Mouse (Mus musculus): ENCODE measurements around the gene Uba2.
"Not testable (repeated sequence)": the region's sequence is repeated elsewhere in the genome, so short reads cannot be mapped to it uniquely, and the experiment has no call there.

Gene Uba2

DNA sequence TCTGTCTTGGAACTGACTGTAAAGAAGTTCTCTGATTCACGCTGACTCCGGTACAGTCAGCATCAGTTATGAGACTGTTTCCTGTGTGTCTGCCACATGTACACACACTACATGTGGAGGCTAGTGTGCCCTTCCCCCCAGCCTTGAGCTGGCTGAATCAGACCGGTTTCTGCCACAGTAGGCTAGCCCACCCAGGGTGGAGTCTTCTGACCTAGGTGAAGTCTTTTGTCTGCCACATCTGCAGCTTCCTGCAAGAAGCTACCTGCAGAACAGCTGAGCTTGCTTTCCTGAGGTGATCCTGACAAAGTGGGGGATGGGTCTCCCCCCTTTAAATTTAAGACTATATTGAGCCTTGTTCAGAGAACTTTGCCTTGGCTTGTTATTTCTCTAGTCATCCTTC, at the start of gene Uba2:
Gene Uba2 (minus strand): TSS at position 146 of the 400 bp plus-strand sequence.
- DNase-seq (ENCODE audit: low spot score in 2 of 2) = no peak

DNA sequence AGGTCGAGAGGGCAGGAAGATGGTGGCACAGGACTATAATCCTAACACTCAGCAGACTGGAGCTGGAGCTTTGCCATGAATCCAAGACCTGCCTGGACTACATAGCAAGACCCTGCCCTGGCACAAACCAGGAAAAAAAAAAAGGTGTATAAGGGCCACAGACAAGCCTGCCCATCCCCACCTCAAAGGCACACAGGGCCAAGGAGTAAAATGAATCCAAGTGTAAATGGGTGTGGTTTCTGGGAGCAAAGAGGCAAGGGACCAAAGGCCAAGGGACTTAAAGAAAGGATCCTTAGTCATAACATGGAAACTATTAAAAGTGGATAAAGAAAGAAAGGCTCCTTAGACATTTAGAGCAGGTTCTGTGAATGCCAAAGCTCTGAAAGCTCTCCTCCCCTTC, 49.1 kb upstream of the Uba2 start:
- no peak for DNase-seq (ENCODE audit: low spot score in 2 of 2)

DNA sequence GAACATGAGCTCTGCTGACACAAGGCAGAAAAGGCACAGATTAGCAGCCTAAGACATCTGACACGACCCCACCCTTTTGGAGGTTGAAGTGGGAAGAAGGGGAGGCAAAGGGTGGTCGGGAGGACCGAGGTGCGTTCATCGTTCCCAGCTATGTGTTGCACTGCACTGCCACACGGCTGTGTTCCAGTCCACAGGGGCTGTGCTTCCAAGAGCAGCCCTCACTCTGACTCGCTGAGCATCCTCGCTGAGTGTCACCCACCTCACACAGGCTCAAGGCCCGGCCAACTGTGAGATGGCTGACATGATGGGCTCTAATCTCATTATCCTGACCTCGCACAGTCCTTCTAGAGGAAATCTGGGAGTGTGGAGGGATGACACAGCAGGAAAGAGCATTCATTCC, 47.1 kb upstream of the Uba2 start:
- no peak for DNase-seq (ENCODE audit: low spot score in 2 of 2)

DNA sequence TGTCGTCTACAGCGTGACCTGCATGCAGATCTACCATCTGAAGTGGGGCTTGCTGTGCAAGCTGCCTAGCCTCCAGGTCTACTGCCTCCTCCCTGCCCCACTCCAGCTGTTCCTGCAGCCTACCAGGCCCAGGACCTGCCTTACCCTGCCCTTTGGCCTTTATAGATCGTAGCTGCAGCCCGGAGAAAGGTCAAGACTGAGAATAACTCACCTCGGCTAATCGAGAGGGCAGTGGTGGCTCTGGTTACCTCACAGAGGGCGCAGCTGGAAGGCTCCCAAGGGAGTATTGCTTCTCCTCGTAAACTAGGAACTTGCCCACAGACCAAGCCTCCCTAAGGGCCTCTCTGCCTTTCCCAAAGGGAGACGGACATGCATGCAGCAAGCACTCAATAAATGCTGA, 46.1 kb upstream of the Uba2 start:
- DNase-seq (ENCODE audit: low spot score in 2 of 2) = no peak

DNA sequence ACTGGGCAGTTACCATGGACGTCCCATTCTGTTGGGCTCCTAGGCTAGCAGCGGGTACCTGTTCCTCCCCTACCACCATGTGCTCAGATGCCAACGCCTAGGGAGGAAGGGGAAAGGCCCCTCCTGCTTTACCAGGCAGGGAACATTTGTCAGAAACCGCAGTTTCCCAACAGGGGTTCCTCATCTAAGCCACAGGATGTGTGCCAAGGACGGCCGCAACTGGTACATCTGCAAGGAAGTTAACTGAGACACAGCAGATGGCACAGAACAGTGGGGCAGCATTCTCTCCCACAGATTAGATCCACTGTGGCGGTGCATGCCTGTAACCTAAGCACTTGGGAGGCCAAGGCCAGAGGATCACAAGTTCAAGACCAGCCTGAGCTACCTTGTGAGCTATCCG, 45.2 kb upstream of the Uba2 start:
- no peak for DNase-seq (ENCODE audit: low spot score in 2 of 2)

DNA sequence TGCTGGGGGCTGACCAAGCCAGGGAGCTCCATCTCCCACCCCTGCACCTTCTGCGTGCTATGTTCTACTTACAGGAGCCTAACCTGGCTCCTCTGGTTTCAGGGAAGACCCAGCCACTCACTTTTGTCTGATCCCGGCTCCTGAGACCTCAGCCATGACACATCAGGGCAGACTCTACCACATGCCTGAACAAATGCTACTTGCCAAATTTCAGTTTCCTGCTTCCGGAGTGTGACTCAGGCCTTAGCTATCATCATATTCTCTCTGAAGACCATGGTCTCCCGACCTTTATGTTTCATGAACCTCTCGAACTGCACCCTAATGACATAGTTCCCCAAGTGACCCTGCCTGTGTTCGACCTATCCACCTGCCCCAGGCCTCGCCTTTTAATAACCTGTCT, 43.9 kb upstream of the Uba2 start:
- no peak for DNase-seq (ENCODE audit: low spot score in 2 of 2)

DNA sequence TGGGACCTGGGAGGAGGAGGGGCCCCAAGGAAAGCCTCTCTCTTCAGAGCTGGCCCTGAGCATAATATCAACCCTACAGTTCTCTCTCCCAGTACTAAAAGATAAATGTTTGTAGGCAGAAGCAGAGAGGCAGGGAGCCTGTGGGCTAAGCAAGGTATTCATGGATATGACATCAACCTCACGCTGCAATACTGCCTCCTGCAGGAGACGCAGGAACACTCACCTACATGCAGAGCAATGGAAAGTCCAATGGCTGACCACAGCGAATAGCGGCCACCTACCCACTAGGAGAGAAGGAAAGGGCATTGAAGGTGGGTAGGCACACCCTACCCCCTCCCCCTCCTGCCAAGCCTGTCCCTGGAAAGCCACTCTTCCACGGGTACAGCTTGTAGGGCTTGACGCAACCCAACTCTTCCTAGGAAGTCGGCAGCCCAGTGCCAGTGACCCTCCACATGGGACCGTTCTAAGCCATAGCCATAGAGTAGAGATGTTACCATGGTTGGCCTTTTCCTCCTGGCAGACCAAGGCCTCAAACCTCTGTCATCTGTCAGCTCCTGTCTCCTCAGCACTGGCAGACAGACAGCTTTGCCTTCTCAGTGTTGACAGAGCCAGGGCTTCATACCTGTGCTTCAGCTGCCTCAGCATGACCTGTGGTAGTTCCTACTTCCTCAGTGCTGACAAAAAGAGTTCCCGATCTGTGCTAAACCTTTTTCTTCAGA, 38.8 kb upstream of the Uba2 start:
- no peak for DNase-seq (ENCODE audit: low spot score in 2 of 2)

DNA sequence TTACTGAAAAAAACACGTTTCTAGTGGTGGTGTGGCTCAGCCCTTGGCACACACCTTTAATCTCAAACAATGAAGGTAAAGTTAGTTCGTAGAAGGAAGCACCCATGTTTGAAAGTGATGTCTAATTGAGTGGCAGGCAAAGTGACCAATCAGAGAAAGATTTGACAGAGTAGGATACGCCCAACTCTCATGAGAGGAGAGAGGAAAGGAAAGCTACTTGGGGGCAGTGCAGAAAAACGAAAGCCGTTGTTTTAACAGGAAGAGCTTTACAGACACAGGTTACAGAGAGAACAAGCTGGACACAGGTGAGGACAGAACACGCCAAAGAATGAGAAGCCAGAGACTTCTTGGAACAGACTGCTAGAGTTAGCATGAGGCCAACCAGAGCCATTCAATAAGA, 36.9 kb upstream of the Uba2 start:
- DNase-seq (ENCODE audit: low spot score in 2 of 2) = no peak

DNA sequence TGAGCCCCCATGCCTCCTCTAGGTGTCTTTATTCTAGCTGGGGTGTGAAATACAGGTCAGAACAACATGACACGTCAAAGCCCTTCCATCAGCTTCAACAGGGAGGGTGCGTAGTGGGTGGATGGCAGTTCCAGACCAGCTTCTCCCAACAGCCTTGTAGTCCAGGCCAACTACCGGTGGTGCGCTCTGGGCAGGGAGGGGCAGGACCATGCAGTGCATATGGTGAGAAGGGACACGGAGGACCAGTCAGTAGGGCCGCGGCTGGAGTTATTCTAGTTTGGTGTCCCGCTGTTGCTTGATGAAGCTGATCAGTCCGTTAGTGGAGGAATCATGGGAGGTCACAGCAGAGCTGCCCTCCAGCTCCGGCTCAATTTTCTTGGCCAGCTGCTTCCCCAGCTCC, 32.7 kb upstream of the Uba2 start:
- DNase-seq (ENCODE audit: low spot score in 2 of 2) = not testable (repeated sequence)

DNA sequence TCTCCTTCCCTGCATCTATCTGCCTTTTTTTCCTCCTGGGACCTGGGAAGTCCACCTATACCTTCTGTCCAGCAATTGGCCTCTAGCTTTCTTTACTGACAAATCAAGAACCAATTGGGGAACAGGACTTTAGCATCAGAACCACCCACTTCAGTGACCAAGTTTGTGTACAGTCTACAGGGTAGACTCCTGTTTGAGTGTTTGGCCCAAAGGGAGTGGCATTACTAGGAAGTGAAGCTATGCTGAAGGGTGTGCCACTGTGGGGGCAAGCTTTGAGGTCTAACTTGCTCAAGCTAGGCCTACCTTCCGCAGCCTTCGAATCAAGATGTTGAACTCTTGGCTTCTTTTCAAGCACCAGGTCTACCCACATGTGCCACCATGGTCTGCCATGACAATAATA, 31.4 kb upstream of the Uba2 start:
- DNase-seq (ENCODE audit: low spot score in 2 of 2) = no peak

DNA sequence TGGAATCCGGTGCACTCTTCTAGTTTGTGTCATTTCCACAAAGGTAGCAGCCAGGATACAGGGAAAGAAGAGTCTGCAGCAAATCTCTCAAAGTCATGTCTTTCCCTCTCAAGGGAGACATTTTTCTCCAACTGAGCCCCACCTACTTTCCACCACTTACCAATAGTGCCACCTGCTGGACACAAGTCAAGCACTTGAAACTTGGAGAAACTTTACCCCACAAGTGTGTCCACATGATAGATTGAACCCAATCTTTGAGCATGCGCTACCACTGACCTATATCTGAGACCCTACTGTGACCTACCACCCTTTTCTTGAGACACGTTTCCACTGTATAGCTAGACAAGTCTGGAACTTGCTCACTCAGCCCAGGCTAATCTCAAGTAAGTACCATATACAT, 28.9 kb upstream of the Uba2 start:
- DNase-seq (ENCODE audit: low spot score in 2 of 2) = peak in 1 of 2 experiments; percentile 43

DNA sequence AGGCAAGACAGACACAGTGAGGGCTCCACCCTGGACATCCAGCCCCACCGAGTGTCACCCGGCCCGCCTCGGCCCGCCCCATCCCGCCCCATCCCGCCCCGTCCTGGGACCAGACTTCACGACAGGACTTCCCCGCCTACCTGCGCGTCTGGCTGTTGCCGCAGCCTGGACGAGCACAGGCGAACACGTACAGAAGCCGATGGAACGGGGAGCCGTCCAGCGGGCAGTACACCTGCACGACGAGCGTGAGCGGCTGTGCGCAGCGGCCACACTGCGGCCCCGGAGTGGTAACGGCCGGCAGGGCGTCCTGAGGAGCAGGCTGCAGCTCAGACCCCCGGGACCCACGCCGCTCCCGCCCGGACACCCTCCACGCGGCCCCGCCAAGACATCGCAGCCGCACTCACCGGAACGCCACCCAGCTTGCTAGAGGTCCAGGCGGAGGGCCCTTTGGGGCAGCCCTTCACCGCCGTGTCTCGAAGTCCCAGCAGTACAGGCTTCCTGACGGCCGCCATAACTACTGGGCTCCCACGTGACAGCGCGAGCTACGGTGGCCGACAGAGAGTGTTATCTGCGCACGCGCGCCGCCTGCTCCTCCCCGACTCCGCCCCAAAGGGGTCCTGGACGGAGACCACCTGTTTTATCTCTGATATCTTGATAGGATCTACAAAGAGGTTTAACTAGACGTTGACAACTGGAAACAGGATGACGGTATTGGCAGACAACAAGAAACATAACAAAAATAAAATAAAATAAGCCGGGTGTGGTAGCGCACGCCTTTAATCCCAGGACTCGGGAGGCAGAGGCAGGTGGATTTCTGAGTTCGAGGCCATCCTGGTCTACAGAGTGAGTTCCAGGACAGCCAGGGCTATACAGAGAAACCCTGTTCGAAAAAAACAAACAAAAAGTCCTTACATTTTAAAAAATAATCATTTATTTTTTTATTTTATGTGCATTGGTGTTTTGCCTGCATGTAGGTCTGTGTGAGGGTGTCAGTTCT, 27.0 kb upstream of the Uba2 start, which contains the start of gene Pdcd2l:
Gene Pdcd2l (minus strand): TSS at position 530 of the 997 bp plus-strand sequence.
- peak; percentile 83 to 90 for DNase-seq (ENCODE audit: low spot score in 2 of 2)

DNA sequence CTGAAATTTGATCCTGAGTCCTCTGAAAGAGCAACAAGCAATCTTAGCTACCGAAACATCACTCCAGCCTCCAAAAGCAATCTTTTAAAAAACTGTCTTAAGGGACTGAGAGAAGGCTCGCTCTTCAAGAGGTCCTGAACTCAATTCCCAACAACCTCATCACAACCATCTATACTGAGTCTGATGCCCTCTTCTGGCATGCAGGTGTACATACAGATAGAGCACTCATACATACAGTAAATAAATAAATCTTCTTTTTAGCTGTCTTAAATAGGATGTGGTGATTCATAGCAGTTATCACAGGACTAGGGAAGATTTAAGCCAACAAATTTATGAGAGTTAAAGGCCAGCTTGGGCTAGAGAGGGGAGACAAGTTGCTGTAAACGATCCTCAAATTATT, 26.2 kb upstream of the Uba2 start:
- no peak for DNase-seq (ENCODE audit: low spot score in 2 of 2)

DNA sequence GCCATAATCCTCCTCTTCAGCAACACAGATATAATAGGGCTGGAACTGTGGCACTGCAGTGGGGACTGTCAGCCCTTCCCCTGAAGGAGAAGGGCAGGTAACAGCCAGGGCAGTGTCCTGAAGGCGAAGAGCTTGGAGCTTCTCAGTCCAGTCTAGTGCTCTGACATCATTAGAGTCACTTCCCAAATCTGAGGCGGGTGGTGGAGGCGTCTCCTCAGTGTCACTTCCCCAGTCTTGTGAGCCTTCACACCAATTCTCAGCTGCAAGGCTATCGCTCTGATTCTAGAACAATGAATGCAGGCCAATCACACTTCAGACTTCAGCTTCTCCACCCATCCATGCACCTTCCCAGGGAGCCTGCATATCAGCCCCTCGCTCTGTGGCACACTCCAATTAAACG, 23.4 kb upstream of the Uba2 start:
- DNase-seq (ENCODE audit: low spot score in 2 of 2) = no peak

DNA sequence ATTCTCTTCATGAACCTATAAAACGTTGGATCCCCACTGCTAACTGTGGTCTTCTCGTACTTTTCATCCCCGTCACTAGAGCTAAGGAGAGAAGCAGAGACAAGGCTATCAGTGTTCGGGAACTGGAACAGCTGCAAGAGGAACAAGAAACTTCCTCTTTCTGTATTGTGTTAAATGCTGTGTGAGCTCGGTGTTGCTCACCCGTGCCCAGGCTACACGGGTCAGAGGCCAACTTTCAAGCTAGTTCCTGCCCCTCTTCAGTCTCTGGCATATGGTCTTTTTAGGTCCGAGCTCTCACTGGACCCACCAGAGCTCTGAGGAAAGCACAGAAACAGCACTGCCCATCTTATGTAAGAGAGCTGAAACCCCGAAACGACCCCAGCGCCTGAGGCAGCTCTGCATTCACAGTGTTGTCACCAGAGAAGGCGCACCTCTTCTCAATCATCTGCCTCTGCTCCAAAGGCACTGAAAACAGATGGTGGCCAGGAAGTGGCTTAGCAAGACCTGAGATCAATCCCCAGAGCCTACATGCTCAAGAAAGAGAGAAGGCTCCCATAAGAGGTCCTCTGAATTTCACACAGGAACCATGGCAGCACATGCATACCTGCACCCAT, 20.1 kb upstream of the Uba2 start:
- DNase-seq (ENCODE audit: low spot score in 2 of 2) = peak in 1 of 2 experiments; percentile 18

DNA sequence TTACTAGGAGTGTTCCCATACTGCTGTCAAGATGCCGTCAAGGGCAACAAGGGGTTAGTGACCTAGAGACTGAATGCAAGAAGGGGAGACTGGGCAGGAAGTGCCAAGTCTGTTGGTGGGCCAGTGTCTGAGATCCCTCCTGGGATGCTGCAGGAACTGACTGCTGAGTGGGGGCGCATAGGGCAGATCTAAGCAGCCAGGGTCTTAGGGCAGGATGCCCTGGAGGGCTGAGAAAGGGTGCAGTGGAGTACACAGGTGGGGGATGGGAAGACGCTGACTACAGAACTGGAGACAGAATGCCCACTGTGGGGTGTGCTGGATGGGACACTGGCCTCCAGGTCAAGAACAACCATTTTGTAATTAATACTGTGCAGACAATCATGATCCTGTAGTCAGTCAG, 14.4 kb upstream of the Uba2 start:
- no peak for DNase-seq (ENCODE audit: low spot score in 2 of 2)

DNA sequence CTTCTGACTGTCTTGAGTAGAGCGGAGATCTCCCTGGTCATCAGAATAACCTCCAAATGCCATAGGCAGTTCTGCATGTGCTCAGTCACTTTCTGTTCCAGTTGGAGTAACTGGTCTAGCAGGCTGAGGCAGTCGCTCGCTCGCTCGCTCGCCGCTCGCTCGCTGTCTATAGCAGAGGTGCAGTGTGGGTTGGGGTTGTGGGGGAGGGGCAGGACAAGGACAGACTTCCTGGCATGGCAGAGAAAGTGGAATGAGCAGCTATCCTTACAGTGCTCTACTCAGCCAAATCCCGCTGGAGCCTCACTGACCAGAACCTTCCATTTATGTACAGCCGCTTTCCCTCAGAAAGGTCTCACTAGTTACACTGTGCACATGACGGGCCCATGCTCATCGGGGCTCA, 14.0 kb upstream of the Uba2 start:
- DNase-seq (ENCODE audit: low spot score in 2 of 2) = no peak

DNA sequence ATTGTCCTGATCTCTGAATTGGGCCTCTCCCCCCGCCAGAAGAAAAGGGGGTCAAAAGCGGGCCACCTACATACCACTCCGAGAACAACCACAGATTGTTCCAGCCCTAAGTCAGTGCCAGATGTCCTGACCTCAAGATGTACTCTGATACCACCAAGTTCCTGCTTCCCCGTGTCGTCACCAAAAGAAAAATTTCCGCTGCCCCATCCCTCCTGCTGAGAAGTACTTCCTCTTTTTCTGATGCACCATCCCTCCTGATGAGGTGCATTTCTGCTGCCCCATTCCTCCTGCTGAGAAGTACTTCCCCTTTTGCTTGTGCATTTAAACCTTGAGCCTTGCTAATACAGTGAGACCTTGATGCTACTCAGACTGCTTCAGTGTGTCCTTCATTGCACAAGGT, 6.8 kb upstream of the Uba2 start:
- DNase-seq (ENCODE audit: low spot score in 2 of 2) = not testable (repeated sequence)

DNA sequence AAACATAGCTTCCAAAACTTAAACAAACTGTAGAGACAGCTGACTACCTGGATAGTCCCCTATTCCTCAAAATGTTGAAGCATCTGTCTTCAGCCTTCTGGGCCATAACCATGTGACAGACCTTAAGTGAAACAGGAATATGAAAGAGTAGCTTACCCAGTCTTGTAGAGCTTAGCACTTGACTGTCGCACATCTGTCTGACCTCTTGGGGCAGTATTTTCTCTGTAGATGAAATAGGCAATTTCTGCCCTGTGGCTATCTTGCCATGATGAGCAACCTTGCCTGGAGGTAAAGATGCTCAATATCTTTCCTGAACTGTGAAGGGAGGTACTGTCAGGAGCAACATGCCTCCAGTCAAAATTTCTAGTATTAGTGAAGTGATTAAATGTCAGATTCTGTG, 2.9 kb upstream of the Uba2 start:
- no peak for DNase-seq (ENCODE audit: low spot score in 2 of 2)

DNA sequence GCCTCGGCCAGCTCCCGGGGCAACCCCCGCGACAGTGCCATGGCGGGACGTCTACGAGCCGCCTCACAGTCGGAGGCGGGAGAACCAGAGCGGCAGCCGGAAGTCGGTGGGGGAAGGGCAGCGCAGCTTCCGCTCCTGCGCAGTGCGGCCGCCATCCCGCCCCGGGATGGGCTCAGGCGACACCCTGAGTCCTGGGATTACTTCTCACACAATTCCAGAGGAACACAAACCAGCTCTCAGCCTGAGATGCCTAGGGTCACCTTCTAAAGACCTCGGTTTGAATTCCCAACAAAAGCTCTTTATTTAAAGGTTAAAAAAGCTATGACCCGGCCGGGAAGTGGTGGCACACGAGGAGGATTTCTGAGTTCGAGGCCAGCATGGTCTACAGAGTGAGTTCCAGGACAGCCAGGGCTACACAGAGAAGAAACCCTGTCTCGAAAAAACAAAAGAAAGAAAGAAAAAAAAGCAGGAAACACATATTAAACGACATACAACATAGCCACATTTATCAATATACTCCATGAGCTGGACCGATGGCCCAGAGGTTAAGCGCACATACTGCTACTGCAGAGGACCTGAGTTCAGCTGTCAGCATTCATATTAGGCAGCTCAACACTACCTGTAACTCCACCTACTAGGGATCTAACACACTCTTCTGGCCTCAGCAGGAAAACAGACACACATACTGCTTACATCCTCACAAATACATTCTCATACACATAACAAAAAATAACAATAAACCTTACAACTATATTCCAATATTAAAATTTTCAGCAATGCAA, 738 bp downstream of the Uba2 start:
- peak; percentile 82 to 87 for DNase-seq (ENCODE audit: low spot score in 2 of 2)

DNA sequence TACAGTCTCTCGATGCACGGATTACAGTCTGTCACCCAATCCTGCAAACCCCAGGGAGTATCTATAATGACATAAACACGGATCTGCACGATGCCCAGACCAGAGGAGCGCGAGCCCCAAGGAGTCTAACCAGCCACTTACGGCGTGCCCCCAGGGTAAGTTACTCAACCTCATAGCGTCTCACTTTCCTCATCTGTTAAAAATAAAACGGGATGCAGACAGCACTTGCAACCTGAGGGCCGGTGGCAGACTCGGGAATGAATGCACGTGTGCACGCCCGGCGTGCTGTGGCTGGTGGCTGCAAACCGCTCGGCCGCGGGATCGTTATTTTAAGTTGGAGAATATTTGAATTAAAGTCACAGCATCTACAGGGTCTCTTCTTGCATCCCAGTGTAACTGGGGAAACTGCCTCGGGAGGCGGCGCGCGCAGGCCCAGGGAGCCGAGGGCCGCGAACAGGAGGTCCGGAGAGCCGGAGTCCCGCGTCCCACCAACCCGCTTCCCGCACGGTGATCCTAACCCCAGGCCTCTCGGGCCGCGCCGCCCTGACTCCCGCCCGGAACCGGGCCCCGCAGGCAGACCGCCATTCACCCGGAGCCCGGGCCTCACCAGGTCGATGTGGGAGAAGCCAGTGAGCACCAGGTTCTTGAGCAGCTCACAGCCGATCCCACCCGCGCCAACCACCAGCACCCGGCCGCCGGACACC, 1.5 kb downstream of the Uba2 start:
- no peak for DNase-seq (ENCODE audit: low spot score in 2 of 2)
